Mouse (Mus musculus): ENCODE data around the gene Samd14.
A peak's percentile ranks its signal among the peaks of the same experiment; 100 is the strongest.
"Not testable (repeated sequence)": the region's sequence is repeated elsewhere in the genome, so short reads cannot be mapped to it uniquely, and the experiment has no call there.

The Samd14 gene

GRCm38 (mm10) chr11:95004136-95004936 is 5.3 kb upstream of the Samd14 start:
- DNase-seq (ENCODE audit: extremely low read depth, insufficient read length, low spot score): peak; percentile 54

GRCm38 (mm10) chr11:95004937-95005198 is 4.8 kb upstream of the Samd14 start:
- no peak for DNase-seq (ENCODE audit: extremely low read depth, insufficient read length, low spot score)

- DNase-seq (ENCODE audit: extremely low read depth, insufficient read length, low spot score): no peak
Measured at GRCm38 (mm10) chr11:95006038-95006437, 3.6 kb upstream of the Samd14 start.

- peak; percentile 58 for DNase-seq (ENCODE audit: extremely low read depth, insufficient read length, low spot score)
Measured at GRCm38 (mm10) chr11:95006525-95007219, 3.0 kb upstream of the Samd14 start.

- DNase-seq (ENCODE audit: extremely low read depth, insufficient read length, low spot score): no peak
Measured at GRCm38 (mm10) chr11:95007418-95007817, 2.3 kb upstream of the Samd14 start.

GRCm38 (mm10) chr11:95008661-95009628 is 734 bp upstream of the Samd14 start:
- peak; percentile 54 for DNase-seq (ENCODE audit: extremely low read depth, insufficient read length, low spot score)

GRCm38 (mm10) chr11:95010141-95010739 is 561 bp downstream of the Samd14 start:
- DNase-seq (ENCODE audit: extremely low read depth, insufficient read length, low spot score): no peak

GRCm38 (mm10) chr11:95010841-95011403 is 1.2 kb downstream of the Samd14 start:
- not testable (repeated sequence) for DNase-seq (ENCODE audit: extremely low read depth, insufficient read length, low spot score)

GRCm38 (mm10) chr11:95011416-95011815 is 1.7 kb downstream of the Samd14 start:
- DNase-seq (ENCODE audit: extremely low read depth, insufficient read length, low spot score): no peak

GRCm38 (mm10) chr11:95012075-95012474 is 2.4 kb downstream of the Samd14 start:
- no peak for DNase-seq (ENCODE audit: extremely low read depth, insufficient read length, low spot score)

- no peak for DNase-seq (ENCODE audit: extremely low read depth, insufficient read length, low spot score)
Measured at GRCm38 (mm10) chr11:95012487-95012886, 2.8 kb downstream of the Samd14 start.

GRCm38 (mm10) chr11:95015484-95015883 is 5.8 kb downstream of the Samd14 start:
- no peak for DNase-seq (ENCODE audit: extremely low read depth, insufficient read length, low spot score)

- DNase-seq (ENCODE audit: extremely low read depth, insufficient read length, low spot score): no peak
Measured at GRCm38 (mm10) chr11:95022237-95022992, 12.7 kb downstream of the Samd14 start.

- no peak for DNase-seq (ENCODE audit: extremely low read depth, insufficient read length, low spot score)
Measured at GRCm38 (mm10) chr11:95023481-95023880, 13.8 kb downstream of the Samd14 start.

GRCm38 (mm10) chr11:95024439-95025184 is 14.9 kb downstream of the Samd14 start:
- DNase-seq (ENCODE audit: extremely low read depth, insufficient read length, low spot score): no peak

- DNase-seq (ENCODE audit: extremely low read depth, insufficient read length, low spot score): no peak
Measured at GRCm38 (mm10) chr11:95025227-95026012, 15.7 kb downstream of the Samd14 start.

GRCm38 (mm10) chr11:95026090-95026542 is 16.4 kb downstream of the Samd14 start:
- DNase-seq (ENCODE audit: extremely low read depth, insufficient read length, low spot score): no peak

GRCm38 (mm10) chr11:95026849-95027248 is 17.2 kb downstream of the Samd14 start:
- DNase-seq (ENCODE audit: extremely low read depth, insufficient read length, low spot score): no peak

All from 3134 (cell line).